Mouse (Mus musculus): Measurements from ENCODE around the gene Abcf3.

GRCm38 (mm10) chr16:20549161-20549560 lies 784 bp downstream of the Abcf3 start:
- TF ChIP-seq GATA1 (IDR thresholded peaks at IDR 0.05; ENCODE audit: low read length): no peak
- no peak for TF ChIP-seq TAL1 (IDR thresholded peaks at IDR 0.05; ENCODE audit: low read length)
